In the genomic region with DNA sequence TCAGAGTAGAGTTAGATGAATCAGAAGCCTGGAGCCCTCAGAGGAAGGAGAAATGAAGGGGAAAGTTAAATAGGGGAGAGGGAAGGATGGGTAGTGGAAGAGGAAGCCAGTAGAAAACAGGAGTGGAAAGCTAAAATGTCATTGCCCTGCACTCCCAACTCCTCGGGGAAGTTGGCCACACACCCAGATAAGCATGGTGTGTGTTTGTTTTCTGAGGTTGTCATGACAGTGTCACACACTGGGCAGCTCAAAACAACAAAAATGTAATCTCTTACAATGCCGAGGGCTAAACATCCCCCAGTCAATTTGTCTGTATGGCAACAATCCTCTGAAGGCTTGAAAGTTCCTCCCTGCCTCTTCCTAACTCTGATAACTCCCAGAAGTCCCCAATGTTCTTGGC, we compare ENCODE assay signal across 28 mouse cellular contexts. TPM values are rescaled to one million over a fixed set of nuclear protein-coding genes. Genes with fewer than 3 reads are reported as not detected.
DNase-seq lines count a peak whose midpoint lies in the region; ATAC-seq and TF ChIP-seq lines count a peak whose summit lies in the region.
"Had no signal": no experiment of that assay in that cellular context is flagged by ENCODE, and none has a peak within 500 bp of the region (broad histone marks: within the 10 kb centered on the region; RNA-seq: fewer than 3 reads in every experiment).

No protein-coding gene starts in this region.

- H3K9ac ChIP-seq in kidney, embryonic 16.5 days (replicated peaks; ENCODE audit: low read length), result no peak overlapping the region
- no peak overlapping the region for H3K9ac ChIP-seq in liver, adult 2 months (ENCODE audit: low read depth, low read length)
- H3K9ac ChIP-seq: embryonic facial prominence, embryonic 13.5 days; hindbrain, embryonic 14.5 days; liver, embryonic 13.5 days; lung, embryonic 14.5 days; midbrain, embryonic 13.5 days; neural tube, embryonic 13.5 days had no signal

- H3K4me2 ChIP-seq in kidney, embryonic 16.5 days (replicated peaks; ENCODE audit: low read depth, low read length), result no peak overlapping the region
- H3K4me2 ChIP-seq: embryonic facial prominence, embryonic 13.5 days; hindbrain, embryonic 14.5 days; liver, embryonic 13.5 days; lung, embryonic 14.5 days; midbrain, embryonic 13.5 days; neural tube, embryonic 13.5 days had no signal

- intact Hi-C loops in heart, postnatal 25 days (cut with DNase I), result no loop called here

- H3K4me3 ChIP-seq in kidney, embryonic 16.5 days (ENCODE audit: low read length), result no peak overlapping the region
- H3K4me3 ChIP-seq in liver, adult 2 months (ENCODE audit: insufficient read depth, low read depth, low read length), result no peak overlapping the region
- H3K4me3 ChIP-seq: embryonic facial prominence, embryonic 13.5 days; forebrain, embryonic 10.5 days; liver, embryonic 13.5 days; midbrain, embryonic 13.5 days; neural tube, embryonic 13.5 days had no signal

- H3K27me3 ChIP-seq in kidney, embryonic 16.5 days (ENCODE audit: insufficient read depth, low read length), result no peaks in the 10 kb centered on the region
- H3K27me3 ChIP-seq in liver, adult 2 months (ENCODE audit: control insufficient read depth, insufficient read depth, low read length), result no peaks in the 10 kb centered on the region
- H3K27me3 ChIP-seq: embryonic facial prominence, embryonic 13.5 days; liver, embryonic 13.5 days; midbrain, embryonic 13.5 days; neural tube, embryonic 13.5 days had no signal

- no peaks in the 10 kb centered on the region for H3K79me2 ChIP-seq in liver, adult 2 months (ENCODE audit: control insufficient read depth, insufficient read depth, low read length)

- peak; percentile 39 to 47 for DNase-seq in heart, adult 18-20 months
- DNase-seq in heart, postnatal 25 days (ENCODE audit: low spot score), result no peak
- DNase-seq in kidney, adult 8-10 months, result no peak
- peak; percentile 47 for DNase-seq in liver, adult 2 months (ENCODE audit: extremely low read depth, low read depth, low spot score)
- DNase-seq in liver, result no peak
- DNase-seq in adipocyte (ENCODE audit: low spot score), result peak; percentile 43
- DNase-seq in adrenal gland, adult 8-10 months, result no peak
- DNase-seq: adrenal gland, postnatal 25 days; cerebellum, adult 11-12 months; cerebellum, adult 9-11 months; gastrocnemius, postnatal 10 days; layer of hippocampus, postnatal 36 days; left cerebral cortex, postnatal 4 days; liver, embryonic 13.5 days; lung, embryonic 14.5 days; thymus, postnatal 4 days had no signal

- peak overlapping the region; percentile 52; the same call in 1 of the 2 replicates for H3K27ac ChIP-seq in kidney, embryonic 16.5 days (ENCODE audit: low read length)
- H3K27ac ChIP-seq in liver, adult 2 months (replicated peaks; ENCODE audit: insufficient read depth, low read depth, low read length), result 0 out of 2 replicates have a peak overlapping the region, but pooled peaks have one; percentile 29
- H3K27ac ChIP-seq: embryonic facial prominence, embryonic 13.5 days; forebrain, embryonic 10.5 days; hindbrain, embryonic 14.5 days; liver, embryonic 13.5 days; macrophage; midbrain, embryonic 13.5 days; neural tube, embryonic 13.5 days had no signal

- no peak for TF ChIP-seq CTCF in liver, adult 2 months (IDR thresholded peaks at IDR 0.05; ENCODE audit: low read depth, low read length)

- peaks cover 7% of the 10 kb centered on the region; the same call in 1 of the 2 replicates for H3K4me1 ChIP-seq in kidney, embryonic 16.5 days (ENCODE audit: insufficient read depth, low read length)
- H3K4me1 ChIP-seq in liver, adult 2 months (ENCODE audit: control insufficient read depth, insufficient read depth, low read length), result peaks cover 8% of the 10 kb centered on the region
- H3K4me1 ChIP-seq: embryonic facial prominence, embryonic 13.5 days; forebrain, embryonic 10.5 days; liver, embryonic 13.5 days; midbrain, embryonic 13.5 days; neural tube, embryonic 13.5 days had no signal

- 33% methylated on average over 2 of the region's 2 CpGs for whole genome bisulfite sequencing in kidney, embryonic 16.5 days
- WGBS in liver, adult 2 months, result 1% methylated on average over 2 of the region's 2 CpGs

- no peaks in the 10 kb centered on the region for H3K36me3 ChIP-seq in kidney, embryonic 16.5 days (ENCODE audit: insufficient read depth, low read length)
- no peaks in the 10 kb centered on the region for H3K36me3 ChIP-seq in liver, adult 2 months (ENCODE audit: control insufficient read depth, insufficient read depth, low read length)
- H3K36me3 ChIP-seq: embryonic facial prominence, embryonic 13.5 days; forebrain, embryonic 10.5 days; liver, embryonic 13.5 days; midbrain, embryonic 13.5 days; neural tube, embryonic 13.5 days had no signal

- TF ChIP-seq POLR2A in liver, adult 2 months (IDR thresholded peaks at IDR 0.05; ENCODE audit: extremely low read depth, insufficient read depth, low read length), result no peak

- no peak for ATAC-seq in kidney, embryonic 16.5 days (ENCODE audit: low FRiP score, low TSS enrichment)
- ATAC-seq: forebrain, embryonic 16.5 days; intestine, postnatal 0 days; midbrain, embryonic 13.5 days; Patski had no signal

- H3K9me3 ChIP-seq in kidney, embryonic 16.5 days (ENCODE audit: low read length), result no peaks in the 10 kb centered on the region
- H3K9me3 ChIP-seq: embryonic facial prominence, embryonic 13.5 days; midbrain, embryonic 13.5 days; neural tube, embryonic 13.5 days had no signal

RNA-seq across cellular contexts. Expression of gene Tc2n, which starts 22.2 kb away (rescaled TPM):
- under 1 TPM; 0.47 to 0.77 TPM for total RNA-seq in heart, adult 18-20 months (2021)
- total RNA-seq in heart, postnatal 25 days (2021), result under 1 TPM; 0.50 to 0.78 TPM
- polyA plus RNA-seq in kidney, embryonic 16.5 days (2015; fragmentation: Nextera tagmentation; extraction: Ambion mirVana), result 0.80 TPM in 2 replicates
- 1.7 and 1.8 TPM in 2 replicates for total RNA-seq in liver, adult 2 months (2014; rRNA removed)
- polyA plus RNA-seq in liver, adult 2 months (2012; rRNA removed), result 0.09 and 0.22 TPM in 2 replicates
- total RNA-seq in adrenal gland, adult 8-10 months (2022), result 1 to 10 TPM in 3 of 4 experiments, under 1 TPM in 1; 0.80 to 1.8 (median 1.5) TPM
- total RNA-seq: megakaryocyte-erythroid progenitor cell, adult 5-6 weeks; MEL had no signal
- polyA plus RNA-seq: macrophage had no signal

Comparison
In these comparisons a context has a peak if more than half of its experiments do, and no peak if none do; other contexts are left out.
1. DNase-seq: peak in heart, adult 18-20 months (2 of 2), liver, adult 2 months (single experiment) and adipocyte (single experiment); none in heart, postnatal 25 days (single experiment), kidney, adult 8-10 months (0 of 2), liver (single experiment) and adrenal gland, adult 8-10 months (single experiment).